Mouse (Mus musculus) forebrain, embryonic 12.5 days (tissue): Measurements from ENCODE around the gene Slc25a28. TPM values are rescaled to one million over a fixed set of nuclear protein-coding genes. Genes with fewer than 3 reads are reported as not detected.

Experiments
- ATAC-seq: fragments of 200-750 bp; cut with Nextera tagmentation; 2 replicates; pipeline ENCODE4 v1.8.0; 2017; ENCODE audit warnings: moderate TSS enrichment; ENCODE audit not compliant: low FRiP score
- H3K27ac ChIP-seq: fragments of 300-500 bp; sonication (generic); 2 replicates; pipeline ENCODE4 v1.5.1; 2016; ENCODE audit warnings: mild to moderate bottlenecking
- H3K27me3 ChIP-seq: fragments of 300-500 bp; sonication (generic); 2 replicates; pipeline ENCODE4 v1.6.1; 2016; ENCODE audit warnings: mild to moderate bottlenecking
- H3K36me3 ChIP-seq: fragments of 300-500 bp; sonication (generic); replicated peaks from 2 replicates; pipeline ENCODE4 v1.6.1; 2016; ENCODE audit warnings: mild to moderate bottlenecking
- H3K4me1 ChIP-seq: fragments of 300-500 bp; sonication (generic); 2 replicates; pipeline ENCODE4 v1.6.1; 2016
- H3K4me2 ChIP-seq: fragments of 300-500 bp; sonication (generic); 2 replicates; pipeline ENCODE4 v1.6.1; 2016; ENCODE audit warnings: mild to moderate bottlenecking, moderate library complexity
- H3K4me3 ChIP-seq: fragments of 300-500 bp; sonication (generic); replicated peaks from 2 replicates; pipeline ENCODE4 v1.5.1; 2016; ENCODE audit warnings: mild to moderate bottlenecking
- H3K9ac ChIP-seq: fragments of 300-500 bp; sonication (generic); 2 replicates; pipeline ENCODE4 v1.6.1; 2016; ENCODE audit warnings: mild to moderate bottlenecking
- H3K9me3 ChIP-seq: fragments of 300-500 bp; sonication (generic); 2 replicates; pipeline ENCODE4 v1.6.1; 2016
- WGBS: fragments of 180-500 bp; shearing (Covaris S2); methylation state at CpG from one replicate; pipeline ENCODE4 v1.1.7; 2016; 5-methylcytosine and 5-hydroxymethylcytosine counted together
- polyA plus RNA-seq: library from polyadenylated mRNA; unstranded; fragments of >200 nt; fragmentation: Nextera tagmentation; extraction: Ambion mirVana; gene quantifications from 2 replicates; pipeline ENCODE4 v1.2.1, GENCODE M21; 2016

The Slc25a28 gene
- 17.5 and 18.1 TPM in 2 replicates for polyA plus RNA-seq

- H3K9me3 ChIP-seq: no peaks in the 10 kb centered on the region
- H3K27me3 ChIP-seq: 0 out of 2 replicates have a peak, but pooled peaks cover 9% of the 10 kb centered on the region
- peak; percentile 98 for ATAC-seq
- no peaks in the 10 kb centered on the region for H3K36me3 ChIP-seq
- H3K27ac ChIP-seq: peak within 1 kb of the TSS; percentile 98
- H3K9ac ChIP-seq: peak within 1 kb of the TSS; percentile 87
- H3K4me3 ChIP-seq: peak within 1 kb of the TSS; percentile 96
- WGBS: under 1% methylated on average over 63 of the region's 79 CpGs
- H3K4me2 ChIP-seq: peak within 1 kb of the TSS; percentile 88
- peaks cover 26% of the 10 kb centered on the region for H3K4me1 ChIP-seq
Observed at GRCm38 (mm10) chr19:43674730-43675524, at the start of gene Slc25a28. Gene Slc25a28, minus strand, starts transcription at chr19:43674881.

GRCm38 (mm10) chr19:43724194-43724593 lies 49.5 kb upstream of the Slc25a28 start:
- no peaks in the 10 kb centered on the region for H3K27me3 ChIP-seq
- H3K9ac ChIP-seq: no peak overlapping the region
- H3K4me2 ChIP-seq: no peak overlapping the region
- H3K9me3 ChIP-seq: no peaks in the 10 kb centered on the region
- H3K27ac ChIP-seq: no peak overlapping the region
- WGBS: 94% methylated on average over 20 of the region's 20 CpGs
- H3K36me3 ChIP-seq: peaks cover 57% of the 10 kb centered on the region
- H3K4me3 ChIP-seq: no peak overlapping the region
- no peaks in the 10 kb centered on the region for H3K4me1 ChIP-seq
- ATAC-seq: no peak

- Histone ChIP-seq H3K27me3 (no peaks in the 10 kb centered on the region), H3K27ac (no peak overlapping the region), H3K4me2 (no peak overlapping the region), H3K9ac (no peak overlapping the region), H3K4me1 (no peaks in the 10 kb centered on the region), H3K36me3 (peaks cover 61% of the 10 kb centered on the region), H3K4me3 (no peak overlapping the region), H3K9me3 (no peaks in the 10 kb centered on the region)
- no peak for ATAC-seq
- WGBS: 90% methylated on average over 10 of the region's 10 CpGs
Observed at GRCm38 (mm10) chr19:43723501-43723900, 48.8 kb upstream of the Slc25a28 start.

GRCm38 (mm10) chr19:43722891-43723290 lies 48.2 kb upstream of the Slc25a28 start:
- no peaks in the 10 kb centered on the region for H3K9me3 ChIP-seq
- no peaks in the 10 kb centered on the region for H3K4me1 ChIP-seq
- H3K36me3 ChIP-seq: peaks cover 61% of the 10 kb centered on the region
- no peak for ATAC-seq
- H3K9ac ChIP-seq: no peak overlapping the region
- no peak overlapping the region for H3K4me2 ChIP-seq
- no peaks in the 10 kb centered on the region for H3K27me3 ChIP-seq
- H3K4me3 ChIP-seq: no peak overlapping the region
- WGBS: 68% methylated on average over 8 of the region's 8 CpGs
- H3K27ac ChIP-seq: no peak overlapping the region

- Histone ChIP-seq H3K36me3 (peaks cover 45% of the 10 kb centered on the region), H3K27ac (no peak overlapping the region), H3K27me3 (no peaks in the 10 kb centered on the region), H3K4me2 (no peak overlapping the region), H3K4me1 (no peaks in the 10 kb centered on the region), H3K9ac (no peak overlapping the region), H3K4me3 (no peak overlapping the region), H3K9me3 (no peaks in the 10 kb centered on the region)
- no peak for ATAC-seq
- WGBS: 94% methylated on average over 11 of the region's 11 CpGs
Observed at GRCm38 (mm10) chr19:43720061-43720460, 45.4 kb upstream of the Slc25a28 start.

- H3K27me3 ChIP-seq: no peaks in the 10 kb centered on the region
- WGBS: 79% methylated on average over 5 of the region's 5 CpGs
- H3K9ac ChIP-seq: no peak overlapping the region
- no peaks in the 10 kb centered on the region for H3K4me1 ChIP-seq
- H3K9me3 ChIP-seq: no peaks in the 10 kb centered on the region
- no peak overlapping the region for H3K4me3 ChIP-seq
- H3K4me2 ChIP-seq: no peak overlapping the region
- peaks cover 9% of the 10 kb centered on the region for H3K36me3 ChIP-seq
- no peak for ATAC-seq
- H3K27ac ChIP-seq: no peak overlapping the region
Observed at GRCm38 (mm10) chr19:43711971-43712370, 37.3 kb upstream of the Slc25a28 start.

GRCm38 (mm10) chr19:43711159-43711916 lies 36.7 kb upstream of the Slc25a28 start:
- H3K27ac ChIP-seq: no peak overlapping the region
- no peaks in the 10 kb centered on the region for H3K27me3 ChIP-seq
- H3K36me3 ChIP-seq: peaks cover 11% of the 10 kb centered on the region
- H3K4me2 ChIP-seq: no peak overlapping the region
- H3K4me3 ChIP-seq: no peak overlapping the region
- no peaks in the 10 kb centered on the region for H3K4me1 ChIP-seq
- H3K9ac ChIP-seq: no peak overlapping the region
- H3K9me3 ChIP-seq: no peaks in the 10 kb centered on the region
- WGBS: 65% methylated on average over 22 of the region's 22 CpGs
- ATAC-seq: no peak

- Histone ChIP-seq H3K9ac (no peak overlapping the region), H3K4me2 (no peak overlapping the region), H3K27ac (no peak overlapping the region), H3K9me3 (no peaks in the 10 kb centered on the region), H3K4me1 (no peaks in the 10 kb centered on the region), H3K27me3 (no peaks in the 10 kb centered on the region), H3K36me3 (peaks cover 31% of the 10 kb centered on the region), H3K4me3 (no peak overlapping the region)
- ATAC-seq: no peak
- WGBS: 78% methylated on average over 8 of the region's 8 CpGs
Observed at GRCm38 (mm10) chr19:43709317-43709716, 34.6 kb upstream of the Slc25a28 start.

- H3K9me3 ChIP-seq: no peaks in the 10 kb centered on the region
- H3K27ac ChIP-seq: no peak overlapping the region
- ATAC-seq: no peak
- no peaks in the 10 kb centered on the region for H3K27me3 ChIP-seq
- H3K36me3 ChIP-seq: peaks cover 33% of the 10 kb centered on the region
- no peak overlapping the region for H3K4me3 ChIP-seq
- no peak overlapping the region for H3K9ac ChIP-seq
- no peaks in the 10 kb centered on the region for H3K4me1 ChIP-seq
- no peak overlapping the region for H3K4me2 ChIP-seq
- WGBS: 94% methylated on average over 7 of the region's 7 CpGs
Observed at GRCm38 (mm10) chr19:43708206-43708605, 33.5 kb upstream of the Slc25a28 start.

GRCm38 (mm10) chr19:43704787-43705497 lies 30.3 kb upstream of the Slc25a28 start:
- ATAC-seq: no peak
- peaks cover 43% of the 10 kb centered on the region for H3K36me3 ChIP-seq

GRCm38 (mm10) chr19:43704211-43704610 lies 29.5 kb upstream of the Slc25a28 start:
- H3K27ac ChIP-seq: no peak overlapping the region
- no peak overlapping the region for H3K4me2 ChIP-seq
- H3K36me3 ChIP-seq: peaks cover 45% of the 10 kb centered on the region
- H3K9me3 ChIP-seq: no peaks in the 10 kb centered on the region
- H3K9ac ChIP-seq: no peak overlapping the region
- no peak overlapping the region for H3K4me3 ChIP-seq
- no peaks in the 10 kb centered on the region for H3K4me1 ChIP-seq
- ATAC-seq: no peak
- H3K27me3 ChIP-seq: no peaks in the 10 kb centered on the region
- WGBS: 93% methylated on average over 11 of the region's 11 CpGs

More at GRCm38 (mm10) chr19:43704787-43705497, 30.3 kb upstream of the Slc25a28 start:
- H3K27ac ChIP-seq: no peak overlapping the region
- H3K27me3 ChIP-seq: no peaks in the 10 kb centered on the region
- H3K4me2 ChIP-seq: no peak overlapping the region
- H3K4me3 ChIP-seq: no peak overlapping the region
- WGBS: 93% methylated on average over 17 of the region's 17 CpGs
- H3K9me3 ChIP-seq: no peaks in the 10 kb centered on the region
- no peaks in the 10 kb centered on the region for H3K4me1 ChIP-seq
- H3K9ac ChIP-seq: no peak overlapping the region

- H3K9ac ChIP-seq: no peak overlapping the region
- H3K36me3 ChIP-seq: peaks cover 19% of the 10 kb centered on the region
- WGBS: 83% methylated on average over 6 of the region's 6 CpGs
Observed at GRCm38 (mm10) chr19:43699763-43700155, 25.1 kb upstream of the Slc25a28 start.

More at GRCm38 (mm10) chr19:43699763-43700155, 25.1 kb upstream of the Slc25a28 start:
- no peaks in the 10 kb centered on the region for H3K4me1 ChIP-seq
- no peak overlapping the region for H3K4me2 ChIP-seq
- ATAC-seq: no peak
- no peaks in the 10 kb centered on the region for H3K27me3 ChIP-seq
- H3K27ac ChIP-seq: no peak overlapping the region
- H3K4me3 ChIP-seq: no peak overlapping the region
- no peaks in the 10 kb centered on the region for H3K9me3 ChIP-seq
